Mouse (Mus musculus) induced T-regulatory cell, adult 2 months (primary cell): ENCODE results near the gene Hmgb2.

Experiments
- DNase-seq: peaks from one replicate; pipeline ENCODE4 v3.0.0-alpha.2; 2012; ENCODE audit warnings: low read depth

The Hmgb2 gene

DNA sequence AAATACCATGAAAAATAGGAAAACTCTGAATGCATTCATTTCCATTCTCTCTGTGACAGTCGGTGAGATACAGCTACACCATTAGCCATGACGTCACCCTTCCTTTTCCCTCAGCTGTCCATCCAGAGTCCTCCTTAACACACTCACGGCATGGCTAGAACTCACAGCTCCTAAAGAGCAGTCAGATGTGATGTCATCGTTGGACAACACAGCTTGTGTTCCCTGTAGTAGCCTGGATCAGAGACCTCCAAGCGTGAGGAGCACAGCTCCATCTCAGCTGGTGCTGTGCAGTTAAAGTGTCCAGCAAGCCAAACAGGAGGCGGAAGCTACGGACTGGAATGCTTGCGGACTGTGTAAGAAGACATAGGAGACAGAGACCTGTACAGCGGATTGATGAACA is 49.2 kb downstream of the Hmgb2 start:
- no peak for DNase-seq

DNA sequence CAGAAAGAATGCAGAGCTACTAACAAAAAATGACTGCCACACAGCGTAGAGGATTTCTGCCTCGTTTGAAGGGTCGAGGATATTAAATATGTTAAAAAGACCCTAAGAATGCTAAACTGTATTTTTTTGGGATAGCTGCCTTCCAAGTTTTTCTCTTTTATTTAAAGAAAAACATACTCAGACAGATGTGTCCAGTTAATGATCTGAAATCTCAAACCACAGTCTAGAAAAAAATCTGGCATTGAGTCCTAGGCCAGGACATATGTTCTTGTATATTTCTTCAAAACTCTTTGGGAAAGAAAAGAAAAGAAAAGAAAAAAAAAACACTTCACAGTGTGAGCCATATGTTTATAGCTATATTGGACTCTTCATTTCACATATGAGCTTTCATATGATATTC is 51.0 kb downstream of the Hmgb2 start:
- no peak for DNase-seq

DNA sequence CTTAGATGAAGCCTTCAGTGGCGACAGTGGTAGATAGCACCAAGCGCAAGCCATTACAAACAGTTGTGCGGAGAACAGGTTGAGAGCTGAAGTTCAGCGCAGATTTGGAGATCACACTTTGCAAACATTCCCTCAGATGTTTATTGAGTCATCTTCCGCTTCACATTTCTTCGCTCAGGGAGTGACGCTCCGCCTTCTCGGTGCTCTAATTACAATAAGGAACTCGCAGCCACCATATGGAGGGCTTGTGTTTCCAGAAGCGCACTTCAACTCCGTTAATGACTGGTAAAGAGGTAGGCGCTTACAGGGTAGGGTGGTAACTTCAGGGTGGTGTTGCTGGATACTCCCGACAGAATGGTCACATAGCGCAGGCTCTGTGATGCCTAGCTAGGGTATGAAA is 52.0 kb downstream of the Hmgb2 start:
- DNase-seq, result no peak

DNA sequence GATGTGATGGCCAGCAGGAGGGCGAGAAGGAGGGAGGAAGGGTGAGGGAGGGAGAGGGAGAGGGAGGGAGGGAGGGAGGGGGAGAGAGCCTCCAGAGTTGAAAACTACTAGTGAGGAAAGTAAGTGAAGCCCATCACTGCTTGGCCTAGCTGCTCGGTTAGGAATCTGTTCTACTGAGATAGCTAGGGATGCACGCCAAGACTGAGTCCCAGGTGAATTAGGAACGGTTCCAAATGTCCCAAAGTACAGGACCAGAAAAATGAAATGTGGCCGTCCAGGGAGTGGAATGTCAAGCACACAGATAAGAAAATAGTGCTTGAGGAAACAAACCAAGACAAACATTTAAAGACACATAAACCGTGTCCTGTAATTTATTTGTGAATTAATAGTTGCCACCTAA is 53.3 kb downstream of the Hmgb2 start:
- DNase-seq, result no peak
